Mouse (Mus musculus): ENCODE measurements at regions not wholly inside any gene's neighbourhood (a gene's known extent, or its start where the extent isn't known, plus 50 kb on each side); places are given as distances from the start of the nearest gene placed in this dataset.

DNA sequence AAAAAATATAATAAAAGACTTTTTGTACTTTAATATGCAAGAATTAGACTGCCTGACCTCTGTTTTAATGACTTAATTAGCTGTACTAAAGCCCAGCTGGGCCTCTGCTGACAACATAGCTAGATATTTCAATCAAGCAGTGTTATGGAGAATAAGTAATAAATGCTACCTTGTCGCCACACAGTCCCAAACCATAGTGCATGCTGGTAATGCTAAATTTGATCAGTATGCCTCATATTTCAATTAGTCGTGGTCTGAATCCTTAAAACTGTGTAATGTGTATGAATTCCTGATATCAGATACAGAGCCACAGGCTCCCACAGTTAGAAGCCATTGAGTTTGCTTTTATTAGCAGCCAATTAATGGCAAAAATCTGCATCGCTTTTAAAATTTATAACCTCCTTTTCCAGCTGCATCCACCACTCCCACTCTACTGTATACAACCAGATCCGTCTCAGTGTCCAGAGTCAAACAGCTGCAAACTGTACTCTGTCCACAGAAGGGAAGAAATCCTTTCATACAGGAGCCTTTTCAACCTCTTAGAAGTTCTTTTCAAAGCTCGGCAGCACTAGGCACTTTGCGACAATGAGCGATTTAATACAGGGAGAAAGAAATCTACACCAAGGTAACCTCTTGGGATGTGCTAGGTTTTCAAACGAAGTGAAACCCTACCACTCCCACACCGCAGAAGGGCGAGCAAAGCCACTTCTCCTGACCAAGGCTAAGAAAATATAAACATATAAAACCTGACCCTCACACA is 317.8 kb upstream of the Pitx2 start:
- DNase-seq = no peak
- no peak overlapping the region for H3K4me3 ChIP-seq (ENCODE audit: low read depth, low read length)
- H3K27ac ChIP-seq (ENCODE audit: low read depth) = no peak overlapping the region
- H3K9me3 ChIP-seq (ENCODE audit: low read length) = no peaks in the 10 kb centered on the region
- WGBS (ENCODE audit: insufficient replicate concordance) = 65% methylated on average over 10 of the region's 10 CpGs
- H3K9ac ChIP-seq (replicated peaks) = no peak overlapping the region
- H3K36me3 ChIP-seq (replicated peaks; ENCODE audit: insufficient read depth, low read length) = no peaks in the 10 kb centered on the region
- peaks cover 6% of the 10 kb centered on the region; the same call in 1 of the 2 replicates for H3K27me3 ChIP-seq (ENCODE audit: insufficient read depth, low read length)
- H3K4me1 ChIP-seq (ENCODE audit: insufficient read depth) = no peaks in the 10 kb centered on the region
- no peak overlapping the region for H3K4me2 ChIP-seq (ENCODE audit: low read depth, low read length)
- TF ChIP-seq EP300 (IDR thresholded peaks at IDR 0.05; ENCODE audit: low read depth) (no peak), CTCF (IDR thresholded peaks at IDR 0.05; ENCODE audit: low read depth) (no peak)
- ATAC-seq = no peak

GRCm38 (mm10) chr3:128883636-128884195 is 316.0 kb upstream of the Pitx2 start:
- Histone ChIP-seq H3K27me3 (ENCODE audit: insufficient read depth, low read length) (peaks cover 6% of the 10 kb centered on the region), H3K4me1 (ENCODE audit: insufficient read depth) (no peaks in the 10 kb centered on the region), H3K9ac (replicated peaks) (no peak overlapping the region), H3K27ac (ENCODE audit: low read depth) (no peak overlapping the region), H3K36me3 (replicated peaks; ENCODE audit: insufficient read depth, low read length) (no peaks in the 10 kb centered on the region), H3K9me3 (ENCODE audit: low read length) (no peaks in the 10 kb centered on the region), H3K4me2 (ENCODE audit: low read depth, low read length) (no peak overlapping the region), H3K4me3 (ENCODE audit: low read depth, low read length) (no peak overlapping the region)
- DNase-seq (no peak), ATAC-seq (no peak)
- TF ChIP-seq EP300 (IDR thresholded peaks at IDR 0.05; ENCODE audit: low read depth) (no peak), CTCF (IDR thresholded peaks at IDR 0.05; ENCODE audit: low read depth) (no peak)
- 66% methylated on average over 7 of the region's 7 CpGs for WGBS (ENCODE audit: insufficient replicate concordance)

DNA sequence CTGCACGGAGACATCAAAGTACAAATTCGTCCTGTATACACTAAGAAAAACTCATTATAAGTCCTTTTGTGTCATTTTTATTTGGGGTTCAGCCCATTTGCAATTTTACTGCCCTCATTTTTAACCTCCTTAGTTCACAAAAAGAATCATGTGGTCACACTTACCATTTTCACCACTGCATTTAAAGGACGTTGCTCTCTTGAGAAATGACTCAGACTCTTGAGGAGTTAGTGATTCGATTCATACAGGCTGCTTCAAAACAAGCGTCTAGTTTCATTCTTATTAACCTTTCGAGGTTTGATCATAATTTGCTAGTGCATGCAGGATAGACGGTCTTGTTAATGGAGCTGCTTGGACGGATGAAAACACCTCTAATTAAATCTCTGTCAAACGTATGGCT is 313.0 kb upstream of the Pitx2 start:
- no peak overlapping the region for H3K4me2 ChIP-seq (ENCODE audit: low read depth, low read length)
- no peak for ATAC-seq

DNA sequence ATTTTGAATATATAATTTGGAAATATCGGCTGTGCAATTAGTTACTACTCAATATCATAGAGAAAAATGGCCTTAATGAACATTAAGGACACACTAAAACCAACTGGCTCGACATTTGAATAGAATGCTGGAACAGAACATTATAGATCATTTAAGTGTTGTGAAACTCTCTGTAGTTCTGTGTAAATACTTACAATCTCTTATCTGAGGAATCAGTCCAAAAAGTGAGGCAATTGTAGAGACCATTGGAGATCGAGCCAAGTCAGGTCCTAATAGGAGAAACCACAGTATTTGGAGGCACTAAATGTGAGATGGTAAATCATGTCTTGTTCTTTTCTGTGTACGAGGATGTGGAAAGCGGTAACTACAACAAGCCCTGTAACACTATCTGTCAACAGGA is 308.6 kb upstream of the Pitx2 start:
- no peaks in the 10 kb centered on the region for H3K36me3 ChIP-seq (replicated peaks; ENCODE audit: insufficient read depth, low read length)
- DNase-seq (no peak), ATAC-seq (peak; percentile 56)
- 62% methylated on average over 5 of the region's 5 CpGs for WGBS (ENCODE audit: insufficient replicate concordance)
- H3K27ac ChIP-seq (ENCODE audit: low read depth) = no peak overlapping the region
- H3K4me3 ChIP-seq (ENCODE audit: low read depth, low read length) = no peak overlapping the region
- no peak overlapping the region for H3K9ac ChIP-seq (replicated peaks)
- TF ChIP-seq EP300 (IDR thresholded peaks at IDR 0.05; ENCODE audit: low read depth) = no peak
- TF ChIP-seq CTCF (IDR thresholded peaks at IDR 0.05; ENCODE audit: low read depth) = no peak
- no peaks in the 10 kb centered on the region for H3K4me1 ChIP-seq (ENCODE audit: insufficient read depth)
- peaks cover 4% of the 10 kb centered on the region; the same call in 1 of the 2 replicates for H3K27me3 ChIP-seq (ENCODE audit: insufficient read depth, low read length)
- no peak overlapping the region for H3K4me2 ChIP-seq (ENCODE audit: low read depth, low read length)
- no peaks in the 10 kb centered on the region for H3K9me3 ChIP-seq (ENCODE audit: low read length)

More for the DNA sequence above, 313.0 kb upstream of the Pitx2 start:
- WGBS (ENCODE audit: insufficient replicate concordance) = 66% methylated on average over 9 of the region's 9 CpGs
- Histone ChIP-seq H3K4me1 (ENCODE audit: insufficient read depth) (no peaks in the 10 kb centered on the region), H3K36me3 (replicated peaks; ENCODE audit: insufficient read depth, low read length) (no peaks in the 10 kb centered on the region), H3K27ac (ENCODE audit: low read depth) (no peak overlapping the region), H3K9me3 (ENCODE audit: low read length) (no peaks in the 10 kb centered on the region), H3K9ac (replicated peaks) (no peak overlapping the region), H3K4me3 (ENCODE audit: low read depth, low read length) (no peak overlapping the region), H3K27me3 (ENCODE audit: insufficient read depth, low read length) (peaks cover 6% of the 10 kb centered on the region)
- no peak for TF ChIP-seq EP300 (IDR thresholded peaks at IDR 0.05; ENCODE audit: low read depth)
- TF ChIP-seq CTCF (IDR thresholded peaks at IDR 0.05; ENCODE audit: low read depth) = no peak
- DNase-seq = no peak

- no peak for DNase-seq
- Histone ChIP-seq H3K9me3 (ENCODE audit: low read length) (no peaks in the 10 kb centered on the region), H3K4me2 (ENCODE audit: low read depth, low read length) (no peak overlapping the region), H3K27ac (ENCODE audit: low read depth) (no peak overlapping the region), H3K4me1 (ENCODE audit: insufficient read depth) (no peaks in the 10 kb centered on the region), H3K4me3 (ENCODE audit: low read depth, low read length) (no peak overlapping the region), H3K9ac (replicated peaks) (no peak overlapping the region), H3K36me3 (replicated peaks; ENCODE audit: insufficient read depth, low read length) (no peaks in the 10 kb centered on the region), H3K27me3 (ENCODE audit: insufficient read depth, low read length) (0 out of 2 replicates have a peak, but pooled peaks cover 4% of the 10 kb centered on the region)
- ATAC-seq = peak; percentile 81
- WGBS (ENCODE audit: insufficient replicate concordance) = 87% methylated on average over 3 of the region's 3 CpGs
- TF ChIP-seq CTCF (IDR thresholded peaks at IDR 0.05; ENCODE audit: low read depth) = no peak
- no peak for TF ChIP-seq EP300 (IDR thresholded peaks at IDR 0.05; ENCODE audit: low read depth)
These were observed 303.1 kb upstream of the Pitx2 start for GRCm38 (mm10) chr3:128896628-128897027.

DNA sequence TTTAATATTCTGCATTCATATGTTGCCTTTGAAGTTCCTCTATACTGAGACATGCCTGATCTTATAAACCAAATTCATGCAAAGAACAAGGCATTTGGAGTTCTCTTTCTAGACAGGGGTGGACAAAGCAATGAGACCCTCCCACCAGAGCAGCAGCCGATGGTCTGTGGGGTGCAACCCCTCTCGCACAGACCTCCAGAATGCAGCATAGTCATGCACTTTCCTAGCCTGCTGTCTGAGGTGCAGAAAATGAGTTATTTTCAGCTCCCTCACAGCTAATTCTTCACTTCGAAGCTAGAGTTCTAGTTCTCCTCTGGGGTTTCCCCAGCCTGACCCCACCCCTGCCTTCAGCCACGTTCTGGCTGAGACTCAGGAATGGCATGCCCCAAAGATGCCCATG is 288.6 kb upstream of the Pitx2 start:
- Histone ChIP-seq H3K4me3 (ENCODE audit: low read depth, low read length) (no peak overlapping the region), H3K27ac (ENCODE audit: low read depth) (no peak overlapping the region), H3K4me1 (ENCODE audit: insufficient read depth) (no peaks in the 10 kb centered on the region), H3K36me3 (replicated peaks; ENCODE audit: insufficient read depth, low read length) (no peaks in the 10 kb centered on the region), H3K9me3 (ENCODE audit: low read length) (no peaks in the 10 kb centered on the region), H3K27me3 (ENCODE audit: insufficient read depth, low read length) (no peaks in the 10 kb centered on the region), H3K9ac (replicated peaks) (no peak overlapping the region), H3K4me2 (ENCODE audit: low read depth, low read length) (no peak overlapping the region)
- ATAC-seq (no peak), DNase-seq (no peak)
- WGBS (ENCODE audit: insufficient replicate concordance) = 53% methylated on average over 4 of the region's 4 CpGs
- TF ChIP-seq CTCF (IDR thresholded peaks at IDR 0.05; ENCODE audit: low read depth) (no peak), EP300 (IDR thresholded peaks at IDR 0.05; ENCODE audit: low read depth) (no peak)
